Mouse (Mus musculus): ENCODE measurements around the gene Tns1. TPM values are rescaled to one million over a fixed set of nuclear protein-coding genes. Genes with fewer than 3 reads are reported as not detected.

The Tns1 gene
- polyA plus RNA-seq, 1 experiment from 2014 or later, result 17.1 TPM

DNA sequence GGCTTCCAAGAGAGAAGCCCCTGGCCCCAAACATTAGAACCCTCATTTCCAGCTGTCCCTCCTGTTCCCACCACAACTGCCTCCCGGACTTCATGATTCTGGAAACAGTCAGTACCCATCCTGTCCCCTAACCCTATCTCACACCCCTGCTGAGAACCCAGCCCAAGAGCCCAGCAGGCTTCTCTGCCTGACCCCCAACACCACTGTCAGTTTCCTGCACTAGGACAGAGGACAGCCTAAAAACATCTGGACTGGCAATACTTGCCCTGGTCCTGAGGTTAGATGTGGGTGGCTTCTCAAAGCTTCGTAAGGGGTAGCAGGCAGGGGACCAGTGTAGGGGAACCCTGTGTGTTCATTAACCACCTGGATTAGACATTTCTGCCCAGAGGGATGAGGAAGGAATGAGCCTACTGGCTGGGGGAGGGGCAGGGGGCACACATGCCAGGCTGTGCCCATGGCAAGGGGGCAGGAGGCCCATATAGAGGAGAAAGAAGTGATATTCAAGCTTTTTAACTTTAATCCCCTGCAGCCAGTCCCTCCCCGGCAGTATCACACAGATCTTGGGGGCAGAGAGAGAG lies 88.2 kb downstream of the Tns1 start:
- 0 out of 2 replicates have a peak overlapping the region, but pooled peaks have one; percentile 56 for H3K4me2 ChIP-seq (replicated peaks)
- H3K27ac ChIP-seq (replicated peaks), result no peak overlapping the region
- no peaks in the 10 kb centered on the region for H3K9me3 ChIP-seq
- no peaks in the 10 kb centered on the region for H3K36me3 ChIP-seq
- peaks cover 15% of the 10 kb centered on the region for H3K4me1 ChIP-seq
- H3K9ac ChIP-seq (replicated peaks), result no peak overlapping the region
- peaks cover 25% of the 10 kb centered on the region for H3K27me3 ChIP-seq
- whole genome bisulfite sequencing, result 38% methylated on average over 3 of the region's 3 CpGs
- no peak overlapping the region for H3K4me3 ChIP-seq
- ATAC-seq (ENCODE audit: low FRiP score, low read depth), result no peak

DNA sequence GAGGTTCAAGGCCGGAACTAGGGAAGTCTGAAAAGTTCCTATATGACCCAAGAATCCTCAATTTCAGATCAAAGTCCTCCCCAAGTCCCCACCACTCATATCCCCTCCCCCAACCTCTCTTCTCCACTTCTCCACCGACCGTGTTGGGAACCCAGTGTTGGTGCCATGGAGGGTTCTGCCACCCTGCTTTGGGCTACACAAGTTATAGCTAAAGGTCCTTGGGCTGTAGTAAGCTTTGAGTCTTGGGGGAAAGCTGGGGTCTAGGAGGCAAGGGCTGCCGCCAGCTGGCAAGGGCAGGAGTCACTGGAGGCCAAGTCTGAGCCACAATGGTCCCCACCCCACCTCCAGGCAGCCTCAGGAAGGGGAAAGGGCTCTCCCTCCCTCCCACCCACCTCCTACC lies 88.8 kb downstream of the Tns1 start:
- Histone ChIP-seq H3K4me1 (peaks cover 18% of the 10 kb centered on the region), H3K27ac (replicated peaks) (no peak overlapping the region)
- no peak for ATAC-seq (ENCODE audit: low FRiP score, low read depth)

DNA sequence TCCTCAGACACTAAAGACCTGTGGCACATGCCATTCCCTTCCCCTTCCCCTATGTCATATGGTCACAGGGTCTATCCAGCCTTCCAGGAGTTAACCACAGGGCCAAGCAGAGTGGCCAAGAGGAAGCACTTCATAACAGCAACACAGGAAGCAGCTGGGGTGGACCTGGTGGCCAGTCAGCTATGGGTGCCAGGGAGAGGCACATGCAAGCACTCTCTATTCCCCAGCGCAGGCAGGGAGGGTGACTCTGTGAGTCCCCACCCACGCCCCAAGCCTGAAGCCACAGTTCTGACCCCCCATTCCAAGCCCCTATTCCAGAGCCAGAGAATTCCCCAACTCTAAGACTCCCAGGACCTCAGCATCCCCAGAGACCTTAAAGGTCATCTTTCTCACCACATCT lies 89.5 kb downstream of the Tns1 start:
- H3K27me3 ChIP-seq, result peaks cover 25% of the 10 kb centered on the region

More for the DNA sequence above, 88.8 kb downstream of the Tns1 start:
- no peak overlapping the region for H3K9ac ChIP-seq (replicated peaks)
- H3K4me3 ChIP-seq, result no peak overlapping the region
- no peaks in the 10 kb centered on the region for H3K36me3 ChIP-seq
- 70% methylated on average over 4 of the region's 4 CpGs for WGBS
- H3K4me2 ChIP-seq (replicated peaks), result no peak overlapping the region
- H3K9me3 ChIP-seq, result no peaks in the 10 kb centered on the region
- peaks cover 25% of the 10 kb centered on the region for H3K27me3 ChIP-seq

DNA sequence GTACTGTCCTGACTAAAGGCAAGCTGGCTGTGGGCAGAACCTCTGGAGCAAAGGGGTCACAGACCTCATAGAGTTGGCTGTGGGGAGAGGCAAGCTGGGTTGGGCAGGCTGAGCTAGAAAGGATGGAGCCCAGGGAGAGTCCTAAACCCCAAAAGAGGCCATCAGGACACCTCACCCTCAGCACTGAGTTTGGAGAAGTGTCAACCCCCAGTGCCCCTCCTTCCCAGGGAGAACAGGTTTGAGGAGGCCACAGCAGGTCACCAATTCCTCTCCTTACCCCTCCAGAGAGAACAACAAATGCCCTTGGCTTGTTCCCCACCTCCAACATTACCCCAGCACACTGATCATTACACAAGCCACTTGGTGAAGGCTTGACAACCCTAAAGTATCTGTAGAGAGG lies 90.0 kb downstream of the Tns1 start:
- Histone ChIP-seq H3K9me3 (no peaks in the 10 kb centered on the region), H3K9ac (replicated peaks) (no peak overlapping the region), H3K27ac (replicated peaks) (no peak overlapping the region), H3K36me3 (no peaks in the 10 kb centered on the region), H3K4me3 (no peak overlapping the region), H3K4me2 (replicated peaks) (no peak overlapping the region), H3K4me1 (peaks cover 18% of the 10 kb centered on the region), H3K27me3 (peaks cover 25% of the 10 kb centered on the region)
- ATAC-seq (ENCODE audit: low FRiP score, low read depth), result no peak

More for the DNA sequence above, 89.5 kb downstream of the Tns1 start:
- no peaks in the 10 kb centered on the region for H3K36me3 ChIP-seq
- no peaks in the 10 kb centered on the region for H3K9me3 ChIP-seq
- peaks cover 18% of the 10 kb centered on the region for H3K4me1 ChIP-seq
- no peak overlapping the region for H3K9ac ChIP-seq (replicated peaks)
- H3K4me2 ChIP-seq (replicated peaks), result no peak overlapping the region
- 89% methylated on average over 2 of the region's 2 CpGs for WGBS
- H3K27ac ChIP-seq (replicated peaks), result no peak overlapping the region
- no peak for ATAC-seq (ENCODE audit: low FRiP score, low read depth)
- no peak overlapping the region for H3K4me3 ChIP-seq

DNA sequence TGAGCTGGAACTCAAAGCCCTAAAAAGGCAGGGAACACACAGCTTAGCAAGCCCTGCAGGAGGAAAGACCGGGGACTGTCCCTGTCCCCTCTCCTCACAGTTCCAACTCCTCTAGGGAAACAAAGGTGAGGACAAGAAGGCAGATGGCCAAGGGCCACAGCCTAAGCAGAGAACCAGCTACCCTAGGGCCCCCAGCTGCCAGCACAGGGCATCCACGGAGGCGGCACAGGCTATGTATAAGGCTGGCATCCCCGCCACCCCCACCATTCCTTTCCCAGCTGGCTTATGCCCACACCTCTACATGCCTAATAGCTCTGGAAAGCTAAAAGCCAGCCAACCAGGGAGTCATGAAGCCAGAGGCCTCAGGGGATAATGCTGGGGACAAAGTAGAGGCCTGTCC lies 90.8 kb downstream of the Tns1 start:
- Histone ChIP-seq H3K36me3 (no peaks in the 10 kb centered on the region), H3K4me1 (peaks cover 18% of the 10 kb centered on the region), H3K9me3 (no peaks in the 10 kb centered on the region), H3K9ac (replicated peaks) (no peak overlapping the region), H3K4me2 (replicated peaks) (no peak overlapping the region), H3K27ac (replicated peaks) (no peak overlapping the region), H3K4me3 (no peak overlapping the region), H3K27me3 (peaks cover 25% of the 10 kb centered on the region)
- WGBS, result 84% methylated on average over 4 of the region's 4 CpGs
- ATAC-seq (ENCODE audit: low FRiP score, low read depth), result no peak

DNA sequence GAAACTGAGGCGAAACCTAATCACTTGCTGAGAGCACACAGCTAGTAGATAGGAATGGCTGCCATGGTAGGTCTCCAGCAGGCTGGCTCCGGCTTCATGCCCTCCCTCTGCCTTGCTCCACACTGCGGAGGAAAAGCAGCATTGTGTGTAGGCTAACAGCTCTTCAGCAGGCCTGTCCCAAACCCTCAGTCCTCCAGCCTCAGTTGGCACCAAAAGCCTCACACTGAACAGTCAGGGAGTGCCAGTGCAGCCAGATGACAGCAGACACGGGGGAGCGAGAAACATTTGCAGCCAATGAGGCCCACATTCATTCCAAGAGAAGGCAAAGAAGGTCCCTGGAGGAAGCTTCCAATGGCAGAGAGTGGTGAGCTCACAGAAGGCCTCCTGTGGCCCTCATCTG lies 91.3 kb downstream of the Tns1 start:
- Histone ChIP-seq H3K4me1 (peaks cover 18% of the 10 kb centered on the region), H3K4me3 (no peak overlapping the region), H3K9me3 (no peaks in the 10 kb centered on the region), H3K27ac (replicated peaks) (no peak overlapping the region), H3K36me3 (no peaks in the 10 kb centered on the region), H3K27me3 (peaks cover 25% of the 10 kb centered on the region), H3K9ac (replicated peaks) (no peak overlapping the region), H3K4me2 (replicated peaks) (no peak overlapping the region)
- ATAC-seq (ENCODE audit: low FRiP score, low read depth), result no peak
- 85% methylated on average over 5 of the region's 5 CpGs for WGBS

DNA sequence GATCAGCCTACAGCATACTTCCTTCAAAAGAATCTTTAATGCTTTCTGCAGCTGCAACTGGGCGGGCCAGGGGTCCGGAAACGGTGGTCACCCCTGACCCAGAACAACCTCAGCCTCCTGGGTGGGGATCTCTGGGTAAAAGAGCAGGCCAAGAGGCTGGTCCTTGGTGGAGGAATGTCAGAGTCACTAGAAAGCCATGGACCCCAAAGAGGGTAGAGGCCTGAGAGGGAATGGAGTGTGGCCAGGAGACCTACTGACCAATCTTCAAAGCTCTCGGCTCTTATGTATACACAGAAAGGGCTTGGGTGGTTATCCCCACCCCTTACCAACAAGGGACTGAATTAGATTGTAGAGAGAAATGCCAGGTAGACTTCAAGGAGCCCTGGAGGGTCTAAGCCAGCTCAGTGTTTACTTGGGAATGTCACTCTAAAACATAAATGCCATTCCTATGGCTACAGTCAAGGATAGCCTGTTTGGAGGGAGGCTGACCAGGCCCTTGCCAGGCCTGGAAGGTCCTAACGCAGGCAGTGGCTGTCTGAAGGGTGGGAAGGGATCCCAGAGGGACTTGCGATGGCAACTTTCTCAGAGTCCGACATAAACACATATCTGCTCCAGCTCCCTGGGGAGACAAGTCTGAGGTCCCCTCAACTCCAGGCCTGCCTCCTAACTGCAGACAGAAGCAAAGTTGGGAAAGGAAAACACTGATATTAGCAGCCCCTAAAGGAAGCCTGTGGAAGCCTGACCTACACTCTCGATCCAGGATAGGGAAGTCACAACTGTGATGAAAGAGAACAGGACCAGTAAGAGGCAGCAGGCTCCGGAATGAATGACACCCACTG lies 92.3 kb downstream of the Tns1 start:
- 78% methylated on average over 9 of the region's 9 CpGs for WGBS
- H3K9ac ChIP-seq (replicated peaks), result no peak overlapping the region
- H3K36me3 ChIP-seq, result no peaks in the 10 kb centered on the region
- peaks cover 24% of the 10 kb centered on the region for H3K4me1 ChIP-seq
- H3K27ac ChIP-seq (replicated peaks), result no peak overlapping the region
- H3K9me3 ChIP-seq, result no peaks in the 10 kb centered on the region
- peaks cover 18% of the 10 kb centered on the region for H3K27me3 ChIP-seq
- no peak overlapping the region for H3K4me2 ChIP-seq (replicated peaks)
- no peak overlapping the region for H3K4me3 ChIP-seq
- ATAC-seq (ENCODE audit: low FRiP score, low read depth), result no peak

DNA sequence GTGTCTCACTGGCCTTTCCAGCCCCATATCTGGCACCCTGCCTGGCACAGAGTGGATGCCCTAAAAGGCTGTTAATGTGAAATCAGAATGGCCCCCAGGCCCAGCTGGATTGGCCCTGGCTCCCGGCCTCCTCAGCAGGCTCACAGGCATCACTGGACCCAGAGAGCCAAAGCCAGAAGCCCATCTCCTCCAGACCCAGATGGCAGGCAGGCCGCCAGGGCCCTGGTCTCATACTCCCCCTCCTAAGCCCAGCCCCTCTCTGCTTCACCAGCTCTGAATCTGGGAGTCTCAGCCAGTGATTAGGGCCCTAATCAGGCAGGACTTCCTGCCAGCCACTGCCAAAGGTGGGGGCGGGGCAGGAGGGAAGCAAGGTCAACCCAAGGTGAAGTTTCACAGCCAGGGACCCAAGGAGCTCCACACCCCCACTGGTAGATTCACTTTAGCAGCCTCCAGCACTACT lies 93.3 kb downstream of the Tns1 start:
- WGBS, result 24% methylated on average over 3 of the region's 3 CpGs
- no peak overlapping the region for H3K9ac ChIP-seq (replicated peaks)
- no peak for ATAC-seq (ENCODE audit: low FRiP score, low read depth)

DNA sequence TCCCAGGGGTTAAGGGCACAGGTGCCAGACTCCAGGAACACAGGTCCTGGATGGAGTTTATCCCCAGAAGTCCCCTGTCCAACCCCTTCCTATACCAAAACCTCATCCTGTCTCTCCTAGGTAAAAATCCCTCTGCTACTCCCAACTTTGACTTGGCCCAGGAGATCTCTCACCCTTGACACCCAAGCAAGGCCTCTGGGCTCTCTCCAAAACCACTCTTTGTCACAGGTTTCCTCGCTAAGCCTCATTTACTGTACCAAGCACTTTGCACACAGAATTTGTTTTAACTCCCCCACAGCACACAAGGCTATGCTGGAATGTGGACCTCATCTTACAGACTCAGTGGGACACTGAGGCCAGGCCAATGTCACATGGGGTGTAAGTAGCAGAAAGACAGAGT lies 94.0 kb downstream of the Tns1 start:
- no peak overlapping the region for H3K4me2 ChIP-seq (replicated peaks)
- no peak overlapping the region for H3K27ac ChIP-seq (replicated peaks)
- H3K36me3 ChIP-seq, result no peaks in the 10 kb centered on the region
- H3K27me3 ChIP-seq, result peaks cover under 1% of the 10 kb centered on the region; the same call in 1 of the 2 replicates
- no peak for ATAC-seq (ENCODE audit: low FRiP score, low read depth)
- WGBS, result 88% methylated on average over 1 of the region's 1 CpGs
- peaks cover 24% of the 10 kb centered on the region for H3K4me1 ChIP-seq
- H3K9ac ChIP-seq (replicated peaks), result no peak overlapping the region
- H3K4me3 ChIP-seq, result no peak overlapping the region
- no peaks in the 10 kb centered on the region for H3K9me3 ChIP-seq

More for the DNA sequence above, 93.3 kb downstream of the Tns1 start:
- no peak overlapping the region for H3K4me2 ChIP-seq (replicated peaks)
- H3K36me3 ChIP-seq, result no peaks in the 10 kb centered on the region
- 0 out of 2 replicates have a peak overlapping the region, but pooled peaks have one; percentile 2 for H3K27ac ChIP-seq (replicated peaks)
- H3K27me3 ChIP-seq, result peaks cover 7% of the 10 kb centered on the region
- no peak overlapping the region for H3K4me3 ChIP-seq
- no peaks in the 10 kb centered on the region for H3K9me3 ChIP-seq
- H3K4me1 ChIP-seq, result peaks cover 22% of the 10 kb centered on the region

DNA sequence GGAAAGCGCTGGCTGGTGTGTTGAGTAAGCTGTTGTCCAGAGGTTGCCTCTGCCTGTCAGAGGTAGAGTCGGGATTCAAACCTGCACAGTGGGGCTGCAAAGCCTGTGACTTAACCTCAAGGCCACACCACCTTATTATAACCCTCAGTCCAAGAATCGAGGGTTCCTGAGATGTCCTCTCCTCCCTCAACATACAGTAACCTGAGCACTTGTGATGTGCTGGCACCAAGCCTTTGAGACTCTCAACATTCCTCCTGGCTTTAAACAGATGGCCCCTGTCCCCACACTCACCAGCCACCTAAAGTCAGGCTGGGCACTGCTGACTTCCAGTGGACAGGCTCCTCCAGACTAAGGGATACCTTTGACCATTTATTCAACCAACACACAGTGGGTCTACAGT lies 94.6 kb downstream of the Tns1 start:
- no peaks in the 10 kb centered on the region for H3K9me3 ChIP-seq
- ATAC-seq (ENCODE audit: low FRiP score, low read depth), result no peak
- H3K27ac ChIP-seq (replicated peaks), result no peak overlapping the region
- 90% methylated on average over 3 of the region's 3 CpGs for WGBS
- H3K27me3 ChIP-seq, result no peaks in the 10 kb centered on the region
- peaks cover 24% of the 10 kb centered on the region for H3K4me1 ChIP-seq
- H3K36me3 ChIP-seq, result no peaks in the 10 kb centered on the region
- H3K4me2 ChIP-seq (replicated peaks), result no peak overlapping the region
- no peak overlapping the region for H3K9ac ChIP-seq (replicated peaks)
- no peak overlapping the region for H3K4me3 ChIP-seq

DNA sequence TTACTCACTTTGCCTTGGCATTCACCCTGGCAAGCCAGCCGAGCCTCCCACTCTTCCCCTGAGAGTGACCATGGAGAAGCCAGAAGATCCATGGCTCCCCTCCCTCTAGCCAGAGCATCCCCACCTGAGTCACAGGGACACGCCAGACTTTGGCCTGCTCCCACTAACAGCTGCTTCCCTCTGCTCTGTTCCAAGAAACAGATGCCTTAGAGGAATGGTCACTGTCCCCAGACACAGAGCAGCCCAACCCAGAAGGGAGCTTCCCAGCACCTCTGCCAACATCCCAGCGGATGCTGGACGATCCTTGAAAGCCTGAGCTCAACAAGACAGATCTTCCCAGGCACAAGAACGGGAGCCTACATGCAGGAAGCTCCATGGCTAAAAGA lies 95.4 kb downstream of the Tns1 start:
- H3K9ac ChIP-seq (replicated peaks), result no peak overlapping the region
- H3K4me2 ChIP-seq (replicated peaks), result no peak overlapping the region
- H3K27ac ChIP-seq (replicated peaks), result no peak overlapping the region
- H3K27me3 ChIP-seq, result no peaks in the 10 kb centered on the region
- no peak for ATAC-seq (ENCODE audit: low FRiP score, low read depth)
- 82% methylated on average over 5 of the region's 5 CpGs for WGBS
- no peak overlapping the region for H3K4me3 ChIP-seq
- H3K4me1 ChIP-seq, result peaks cover 24% of the 10 kb centered on the region
- H3K9me3 ChIP-seq, result no peaks in the 10 kb centered on the region
- H3K36me3 ChIP-seq, result no peaks in the 10 kb centered on the region

DNA sequence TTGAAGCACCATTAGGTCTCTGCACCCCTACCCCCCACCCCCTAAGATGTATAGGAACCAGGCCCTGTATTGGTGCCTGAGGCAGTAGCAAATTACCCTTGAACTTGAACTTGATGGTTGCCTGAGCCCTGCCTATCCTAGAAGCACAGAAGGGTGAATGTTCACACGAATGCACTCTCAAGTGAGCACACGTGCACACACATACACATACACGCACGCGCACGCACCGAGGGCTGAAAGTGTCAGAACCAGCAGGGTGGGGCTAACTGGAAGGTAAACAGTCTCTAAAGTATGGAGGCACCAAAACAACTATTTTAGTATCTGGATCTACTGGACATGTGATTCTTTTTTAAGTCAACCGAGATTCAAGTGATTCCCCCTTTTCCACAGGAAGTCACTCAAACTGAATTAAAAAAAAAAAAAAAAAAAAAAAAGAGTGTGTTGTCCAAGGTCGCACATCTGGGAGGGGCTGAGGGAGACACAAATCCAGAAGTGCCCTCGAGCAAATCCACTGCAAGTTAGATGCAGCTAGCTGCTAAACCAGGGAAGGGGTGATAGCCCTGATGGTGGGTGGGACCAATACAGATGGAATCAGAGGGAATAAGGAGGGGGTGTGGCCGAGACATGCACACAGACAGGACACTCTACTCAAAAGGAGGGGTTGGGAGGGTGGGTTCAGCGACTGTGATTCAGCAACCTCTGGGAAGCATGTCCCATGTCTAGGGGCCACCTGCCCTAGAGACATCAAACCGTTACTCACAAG lies 96.0 kb downstream of the Tns1 start:
- Histone ChIP-seq H3K4me3 (no peak overlapping the region), H3K36me3 (no peaks in the 10 kb centered on the region), H3K27me3 (no peaks in the 10 kb centered on the region), H3K9me3 (no peaks in the 10 kb centered on the region), H3K27ac (replicated peaks) (no peak overlapping the region), H3K9ac (replicated peaks) (no peak overlapping the region), H3K4me2 (replicated peaks) (no peak overlapping the region), H3K4me1 (peaks cover 24% of the 10 kb centered on the region)
- ATAC-seq (ENCODE audit: low FRiP score, low read depth), result no peak
- WGBS, result 84% methylated on average over 13 of the region's 13 CpGs
